Mouse (Mus musculus): Measurements from ENCODE around the gene Clpb.

- TF ChIP-seq CTCF (IDR thresholded peaks at IDR 0.05; ENCODE audit: borderline replicate concordance, insufficient read depth, low read length) (no peak), POLR2A (IDR thresholded peaks at IDR 0.05; ENCODE audit: low read depth, low read length) (no peak)
Measured at GRCm38 (mm10) chr7:101636056-101636455, 27.4 kb upstream of the Clpb start.

All from embryonic fibroblast, embryonic 13.5 days (primary cell).